Mouse (Mus musculus) skeletal muscle tissue, adult 2 months (tissue): ENCODE results near the gene Dpf2.
"Not testable (repeated sequence)": the region's sequence is repeated elsewhere in the genome, so short reads cannot be mapped to it uniquely, and the experiment has no call there.

Experiments
- DNase-seq: peaks from one replicate; pipeline ENCODE4 v3.0.0-alpha.2; 2012; ENCODE audit warnings: low read depth, low spot score

The Dpf2 gene

DNA sequence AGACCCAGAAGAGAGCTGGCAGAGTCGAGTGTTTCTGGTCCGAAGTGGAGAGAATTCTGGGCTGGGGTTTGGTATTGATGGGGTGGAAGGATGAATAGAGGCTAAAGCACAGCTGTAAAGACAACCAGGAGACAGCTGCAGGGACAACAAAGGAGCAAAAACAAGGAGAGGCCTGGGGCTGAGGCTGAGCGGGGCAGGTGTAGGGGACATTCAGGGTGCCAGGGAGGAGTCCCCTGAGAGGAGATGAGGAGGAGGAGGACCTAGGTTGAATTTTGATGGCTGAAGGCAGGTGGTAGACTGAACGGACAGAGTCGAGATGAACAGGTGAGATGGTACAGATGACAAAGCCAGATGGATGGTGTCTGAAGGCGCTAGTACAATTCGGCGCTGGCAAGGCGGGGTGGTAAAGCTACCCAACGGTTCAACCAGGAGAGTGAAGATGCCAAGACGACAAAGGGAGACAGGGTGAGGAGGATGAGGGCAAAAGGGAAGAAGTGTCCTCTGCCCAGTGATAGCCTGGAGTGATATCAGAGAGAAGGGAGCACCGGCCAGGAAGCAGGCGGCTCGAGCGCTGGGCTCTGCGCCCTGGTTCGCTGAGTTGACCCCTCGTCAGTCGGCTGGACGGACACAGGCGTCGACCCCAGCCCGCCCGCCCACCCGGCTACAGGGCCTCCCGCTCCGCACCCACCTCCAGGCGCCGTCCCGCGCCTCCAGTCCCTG lies 19.4 kb downstream of the Dpf2 start:
- DNase-seq = no peak

- DNase-seq = no peak
Measured at GRCm38 (mm10) chr19:5892735-5893134, 20.1 kb downstream of the Dpf2 start.

DNA sequence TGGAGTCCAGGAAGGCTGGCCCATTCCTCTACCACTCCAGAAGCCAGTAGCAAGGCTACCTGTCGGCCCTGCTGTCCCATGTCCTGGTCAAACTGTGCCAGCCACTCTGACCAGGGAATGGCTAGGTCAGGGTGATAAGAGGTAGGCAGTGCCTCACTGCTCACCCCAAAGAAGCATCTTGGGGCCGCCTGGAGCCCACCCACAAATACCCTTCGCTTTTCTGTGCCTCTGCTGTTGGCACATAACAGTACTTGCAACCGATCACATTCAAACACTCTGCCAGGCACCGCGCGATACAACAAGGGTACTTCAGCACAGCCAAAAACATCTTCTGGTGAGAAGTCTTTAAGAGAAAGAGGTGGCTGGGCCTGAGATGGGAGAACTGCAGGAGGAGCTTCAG lies 20.5 kb downstream of the Dpf2 start:
- no peak for DNase-seq

- no peak for DNase-seq
Measured at GRCm38 (mm10) chr19:5891521-5892258, 21.1 kb downstream of the Dpf2 start.

DNA sequence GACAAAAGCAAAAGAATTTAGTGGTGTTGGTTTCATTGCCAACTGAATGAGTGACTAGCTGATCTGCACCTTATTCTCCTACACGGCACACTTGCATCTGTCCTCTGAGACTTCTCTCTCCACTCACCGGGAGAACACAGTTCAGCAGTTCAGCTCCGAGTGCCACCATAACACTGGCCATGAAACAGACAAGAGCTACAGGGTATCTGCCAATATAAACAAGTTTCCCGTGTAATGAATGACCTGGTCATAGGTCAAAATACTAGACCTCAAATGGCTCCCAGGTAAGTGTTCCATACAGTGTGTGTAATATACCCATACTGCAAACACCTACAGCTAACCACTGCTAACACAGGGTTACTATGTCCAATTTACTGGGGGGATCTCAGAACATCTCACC lies 23.6 kb downstream of the Dpf2 start:
- no peak for DNase-seq

GRCm38 (mm10) chr19:5887234-5887815 lies 25.5 kb downstream of the Dpf2 start:
- no peak for DNase-seq

DNA sequence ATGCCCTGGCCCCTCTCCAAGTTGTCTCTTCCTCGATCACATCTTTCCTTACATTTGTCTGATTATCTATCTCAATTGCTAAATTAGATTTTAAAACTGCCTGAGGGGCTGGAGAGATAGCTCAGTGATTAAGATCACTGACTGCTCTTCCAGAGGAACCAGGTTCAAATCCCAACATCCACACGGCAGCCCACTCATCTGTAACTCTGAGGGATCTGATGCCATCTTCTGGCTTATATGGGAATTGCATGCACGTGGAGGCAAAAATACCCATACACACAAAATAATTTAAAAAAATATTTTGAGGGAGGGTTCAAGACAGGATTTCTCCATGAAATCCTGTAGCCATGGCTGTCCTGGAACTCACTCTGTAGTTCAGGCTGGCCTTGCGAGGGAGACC lies 27.0 kb downstream of the Dpf2 start:
- no peak for DNase-seq

DNA sequence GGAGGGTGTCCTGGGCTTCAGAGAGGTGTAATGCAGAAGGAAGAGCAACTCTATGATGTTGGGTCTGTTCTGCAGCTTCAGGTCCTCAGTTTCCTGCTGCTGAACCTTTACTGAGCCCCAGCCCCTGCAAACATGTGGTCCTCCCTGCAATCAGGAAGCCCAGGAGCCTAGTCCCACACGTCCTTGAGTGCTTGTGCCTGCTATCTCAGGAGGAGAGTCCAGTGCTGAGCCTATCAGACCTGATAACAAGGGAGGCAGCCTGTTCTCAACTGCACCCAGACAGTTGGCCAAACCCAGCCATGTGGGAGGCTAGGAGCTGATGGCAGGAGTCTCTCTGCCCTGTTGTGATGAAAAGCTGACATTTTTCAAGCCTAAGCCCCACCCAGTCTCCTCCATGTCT lies 28.9 kb downstream of the Dpf2 start:
- DNase-seq = no peak

DNA sequence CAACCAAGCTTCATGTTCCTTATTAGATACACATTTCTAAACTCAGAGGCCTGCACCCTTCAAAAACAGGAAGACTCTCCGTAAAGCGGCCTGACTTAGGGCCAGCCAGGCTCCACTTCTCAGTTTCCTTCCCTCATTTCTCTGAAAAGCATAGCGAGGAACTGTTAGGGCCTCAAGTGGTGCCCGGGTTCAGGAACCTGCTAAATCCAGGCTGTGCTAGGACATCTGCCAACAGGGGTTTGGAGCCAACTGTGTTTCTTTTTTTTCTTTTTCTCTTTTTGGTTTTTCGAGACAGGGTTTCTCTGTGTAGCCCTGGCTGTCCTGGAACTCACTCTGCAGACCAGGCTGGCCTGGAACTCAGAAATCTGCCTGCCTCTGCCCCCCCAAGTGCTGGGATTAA lies 30.7 kb downstream of the Dpf2 start:
- not testable (repeated sequence) for DNase-seq

DNA sequence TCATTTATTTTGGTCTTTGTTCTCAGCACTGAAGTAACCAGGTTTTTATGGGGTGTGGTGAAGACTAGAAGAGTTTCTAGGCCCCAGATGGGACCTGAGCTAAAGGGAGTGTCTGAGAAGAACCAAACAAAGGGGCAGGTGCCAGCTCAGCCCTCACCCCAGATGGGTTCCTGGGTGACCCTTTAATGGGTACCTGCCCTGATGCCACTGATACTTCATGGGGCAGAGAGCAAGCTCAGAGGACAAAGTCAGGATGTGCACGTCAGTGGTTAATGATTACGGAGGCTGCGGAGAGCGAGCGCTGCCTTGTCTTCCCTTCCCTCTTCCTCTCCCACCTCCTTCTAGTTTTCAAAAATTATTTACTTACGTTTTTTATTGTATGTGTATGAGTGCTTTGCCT lies 31.7 kb downstream of the Dpf2 start:
- DNase-seq = no peak

DNA sequence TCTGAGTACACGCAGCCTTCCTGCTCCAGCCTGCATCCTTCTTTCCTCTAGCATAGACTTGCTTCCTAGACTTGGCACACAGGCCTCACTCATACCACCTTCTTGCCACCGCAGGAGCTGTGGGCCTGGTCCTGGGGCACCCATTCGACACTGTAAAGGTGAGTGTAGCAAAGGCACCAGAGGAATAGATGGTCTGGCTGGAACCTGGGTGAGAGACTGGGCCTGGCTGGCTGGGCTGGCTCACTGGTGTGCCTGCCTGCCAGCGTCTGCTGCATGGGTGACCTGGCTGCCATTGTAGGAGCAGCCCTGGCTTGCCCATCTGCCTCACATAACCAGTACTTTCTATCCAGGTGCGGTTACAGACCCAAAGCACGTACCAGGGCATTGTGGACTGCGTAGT lies 33.1 kb downstream of the Dpf2 start:
- DNase-seq = no peak

DNA sequence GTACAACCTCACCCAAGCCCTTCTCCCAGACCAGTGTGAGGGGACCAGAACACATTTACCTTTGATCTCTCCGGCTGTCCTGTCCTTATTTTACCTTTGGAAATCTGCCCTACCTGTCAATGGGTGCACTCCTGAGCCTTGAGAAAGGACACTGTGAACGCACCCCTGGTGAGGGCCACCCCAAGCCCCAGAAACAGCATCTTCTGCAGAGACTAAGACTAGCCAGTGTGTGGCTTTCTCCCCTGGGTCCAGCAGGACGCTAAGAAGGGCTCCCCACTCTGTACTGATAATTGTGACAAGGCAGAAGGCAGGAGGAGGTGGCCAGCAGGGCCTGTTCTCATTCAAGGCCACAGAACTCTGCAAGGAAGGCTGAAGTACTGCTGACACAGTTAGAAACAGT lies 33.9 kb downstream of the Dpf2 start:
- DNase-seq = no peak

DNA sequence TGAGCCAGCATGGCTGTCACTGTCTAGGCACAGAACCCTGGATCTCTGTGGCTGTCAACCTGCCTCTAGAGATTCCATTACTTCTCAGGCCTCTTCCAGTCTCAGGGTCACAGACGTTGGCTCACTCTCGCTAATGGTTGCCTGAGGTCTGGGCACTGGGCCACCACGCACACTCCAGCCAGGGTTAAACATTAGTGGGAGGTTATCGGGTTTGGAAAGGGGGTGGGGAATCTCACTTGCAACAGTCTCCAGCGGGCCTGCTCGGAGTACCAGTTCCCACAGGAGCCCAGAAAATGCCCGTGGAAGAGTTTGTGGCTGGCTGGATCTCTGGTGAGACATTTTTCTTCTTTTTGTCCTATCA lies 34.5 kb downstream of the Dpf2 start:
- no peak for DNase-seq

- peak; percentile 52 for DNase-seq
Measured at GRCm38 (mm10) chr19:5877618-5878361, 35.0 kb downstream of the Dpf2 start, which contains the start of gene Slc25a45. Gene Slc25a45 (plus strand): TSS chr19:5877808.

DNA sequence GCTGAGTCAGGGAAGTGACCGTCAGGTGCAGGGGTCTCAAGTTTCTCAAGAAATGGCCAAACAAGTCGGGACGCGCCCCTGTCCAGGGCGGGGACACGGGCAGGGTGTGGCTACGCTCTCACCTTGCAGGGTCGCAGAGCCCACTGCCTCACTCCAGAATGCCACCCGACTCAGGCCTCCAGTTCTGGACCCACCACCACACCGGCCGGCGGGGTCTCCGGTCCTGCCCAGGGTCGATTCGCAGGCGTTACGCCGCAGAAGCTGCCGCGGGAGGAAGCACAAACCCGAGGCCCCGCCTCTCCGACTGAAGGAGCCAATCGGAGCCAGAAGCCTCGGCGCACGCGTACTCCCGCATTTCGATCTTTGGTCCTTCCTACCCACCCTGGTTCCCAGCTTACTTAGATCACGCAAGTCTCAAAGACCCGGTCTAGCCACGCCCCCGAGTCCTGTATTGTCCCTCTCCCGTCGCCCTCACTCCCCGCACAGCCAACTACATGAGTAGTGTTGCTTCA lies 37.8 kb downstream of the Dpf2 start, which contains the start of gene Frmd8:
Gene Frmd8, minus strand, starts transcription at position 306 of the 512 bp plus-strand sequence.
- peak; percentile 92 for DNase-seq

GRCm38 (mm10) chr19:5874391-5874968 lies 38.3 kb downstream of the Dpf2 start:
- no peak for DNase-seq

- no peak for DNase-seq
Measured at GRCm38 (mm10) chr19:5872931-5873556, 39.8 kb downstream of the Dpf2 start.

DNA sequence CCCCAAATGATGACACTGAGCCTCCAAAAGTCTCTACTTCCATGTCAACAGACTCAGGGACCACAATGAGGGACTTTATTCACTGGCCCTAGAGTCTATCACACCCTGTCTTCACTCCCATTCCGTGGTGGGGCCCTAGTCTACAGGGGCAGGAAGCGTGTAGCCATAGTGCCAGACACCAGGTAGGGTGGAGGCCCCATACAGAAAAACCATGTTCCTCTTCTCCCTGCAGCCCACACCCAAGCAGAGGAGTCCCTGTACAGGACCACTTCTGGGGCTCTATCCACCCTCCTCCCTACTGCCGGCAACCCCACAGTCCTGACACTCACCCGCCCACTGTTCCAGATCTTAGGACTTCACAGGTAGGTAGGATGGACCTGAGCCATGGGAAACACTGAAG lies 40.3 kb downstream of the Dpf2 start:
- DNase-seq = no peak

- no peak for DNase-seq
Measured at GRCm38 (mm10) chr19:5871683-5872082, 41.1 kb downstream of the Dpf2 start.

DNA sequence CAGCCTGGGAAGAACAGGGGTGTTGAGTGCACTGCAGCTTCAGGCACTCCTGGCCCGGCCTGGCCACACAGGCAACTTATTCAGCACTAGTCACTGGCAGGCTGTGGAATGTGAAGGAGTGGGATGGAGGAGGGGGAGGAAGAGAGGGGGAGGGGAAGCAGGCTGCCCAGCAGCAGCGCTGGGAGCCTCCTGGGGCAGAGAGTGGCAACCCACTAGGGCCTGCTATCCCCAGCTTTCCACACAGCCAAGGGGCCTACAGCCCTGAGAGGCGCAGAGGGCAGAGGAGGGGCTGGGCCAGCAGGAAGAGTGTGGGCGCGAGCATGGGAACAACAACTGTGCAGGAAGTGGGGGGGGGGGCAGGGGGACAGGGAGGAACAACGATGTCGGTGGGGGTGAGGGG lies 41.5 kb downstream of the Dpf2 start:
- DNase-seq = no peak

- DNase-seq = no peak
Measured at GRCm38 (mm10) chr19:5868096-5868495, 44.7 kb downstream of the Dpf2 start.
